Mouse (Mus musculus) C2C12 (cell line): ENCODE data around the gene Pax1. TPM values are rescaled to one million over a fixed set of nuclear protein-coding genes. Genes with fewer than 3 reads are reported as not detected.

Experiments
- H3K27me3 ChIP-seq: one replicate; pipeline ENCODE4 v1.6.1; 2011; ENCODE audit not compliant: control insufficient read depth, insufficient read depth, insufficient read length
- H3K36me3 ChIP-seq: one replicate; pipeline ENCODE4 v1.6.1; 2011; ENCODE audit not compliant: control insufficient read depth, insufficient read depth
- H3K4me3 ChIP-seq: one replicate; pipeline ENCODE4 v1.5.1; 2011; ENCODE audit warnings: mild to moderate bottlenecking, control low read depth; ENCODE audit not compliant: poor library complexity, insufficient read depth, severe bottlenecking
- H3K79me2 ChIP-seq: one replicate; pipeline ENCODE4 v1.6.1; 2011; ENCODE audit not compliant: control insufficient read depth, insufficient read depth
- H3K79me3 ChIP-seq: one replicate; pipeline ENCODE4 v1.6.1; 2011; ENCODE audit warnings: low read depth, control low read depth
- H3ac ChIP-seq: one replicate; pipeline ENCODE3; 2011; ENCODE audit warnings: low read depth; ENCODE audit not compliant: control insufficient read depth, insufficient read length
- CEBPB ChIP-seq: IDR thresholded peaks from one replicate; pipeline ENCODE4 v1.6.1; 2011; ENCODE audit warnings: low read depth, mild to moderate bottlenecking, control low read depth, moderate library complexity
- CTCF ChIP-seq: IDR thresholded peaks from one replicate; pipeline ENCODE4 v1.5.1; 2011; ENCODE audit not compliant: control insufficient read depth, insufficient read depth, insufficient read length
- FOSL1 ChIP-seq: IDR thresholded peaks from one replicate; pipeline ENCODE4 v1.8.0; 2011; ENCODE audit warnings: mild to moderate bottlenecking, low read length; ENCODE audit not compliant: poor library complexity, insufficient read depth, severe bottlenecking
- MAX ChIP-seq: IDR thresholded peaks from one replicate; pipeline ENCODE4 v1.6.1; 2011; ENCODE audit warnings: mild to moderate bottlenecking, control low read depth
- MYOD1 ChIP-seq: IDR thresholded peaks from one replicate; pipeline ENCODE4 v1.6.1; 2011; ENCODE audit warnings: low read depth; ENCODE audit not compliant: control insufficient read depth, insufficient read length
- MYOG ChIP-seq: IDR thresholded peaks from one replicate; pipeline ENCODE4 v1.6.1; 2011; ENCODE audit not compliant: control insufficient read depth, insufficient read length; ENCODE audit errors: extremely low read depth
- USF1 ChIP-seq: IDR thresholded peaks from one replicate; pipeline ENCODE4 v1.6.1; 2011; ENCODE audit warnings: low read depth, mild to moderate bottlenecking, control low read depth, moderate library complexity
- long read RNA-seq, 2 experiments: library from polyadenylated mRNA; unstranded; transcript quantifications; one replicate each; pipeline ENCODE4 v2.0.0; 2019 to 2020
- polyA plus RNA-seq: library from polyadenylated mRNA; unstranded; fragments of >200 nt; fragmentation: generic; extraction: Trizol; gene quantifications from one replicate; pipeline ENCODE4 v1.2.1, GENCODE M21; 2012; ENCODE audit warnings: missing spikeins

Pax1 gene
- not detected for polyA plus RNA-seq
- long read RNA-seq, experiment 1: 0 reads
- long read RNA-seq, experiment 2: 0 reads

DNA sequence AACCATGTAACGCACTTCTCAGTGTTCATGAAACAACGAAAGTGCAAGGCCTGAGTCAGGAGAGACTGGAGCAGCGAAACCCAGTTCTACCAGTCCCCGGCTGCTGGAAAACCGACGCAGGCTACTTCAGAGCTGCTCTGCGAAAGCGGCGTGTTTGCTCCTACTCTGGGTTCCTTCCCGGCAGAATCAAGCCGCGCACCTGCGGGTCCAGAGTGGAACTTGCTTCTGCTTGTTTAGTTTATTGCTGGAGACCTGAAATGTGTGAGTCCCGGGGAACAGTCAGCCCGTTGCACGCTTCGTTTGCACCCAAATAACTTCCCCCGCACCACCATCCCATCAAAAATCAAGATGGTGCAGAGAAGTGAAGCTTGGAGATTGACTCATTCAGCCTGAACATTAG is at the start of gene Pax1:
Pax1 (plus strand) TSS at position 345 of the 400 bp plus-strand sequence.
- Histone ChIP-seq H3K79me3 (no peaks in the 10 kb centered on the region), H3K36me3 (no peaks in the 10 kb centered on the region), H3ac (no peak within 1 kb of the TSS), H3K27me3 (peaks cover 6% of the 10 kb centered on the region), H3K4me3 (no peak within 1 kb of the TSS), H3K79me2 (no peaks in the 10 kb centered on the region)
- TF ChIP-seq MAX (no peak), USF1 (no peak), CEBPB (no peak), MYOD1 (no peak), MYOG (no peak)

DNA sequence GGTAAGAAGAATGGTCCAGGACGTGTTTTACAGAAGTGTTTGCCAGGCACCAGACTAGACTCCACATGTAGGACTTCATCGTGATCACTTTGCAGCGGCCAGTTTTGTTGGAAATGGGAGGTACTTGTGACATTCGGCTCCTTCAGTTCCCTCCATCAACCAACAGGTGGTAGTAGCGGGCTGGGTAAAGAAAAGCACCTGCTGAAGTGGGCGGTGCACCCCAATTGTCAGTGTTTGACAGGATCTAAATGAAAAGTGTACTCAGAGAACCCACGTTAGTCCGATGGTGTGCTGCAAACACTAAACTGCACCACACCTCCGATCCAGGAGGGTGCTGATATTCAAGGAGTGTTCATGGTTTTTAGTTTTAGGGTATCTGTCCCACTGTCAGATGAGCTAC is 40.7 kb upstream of the Pax1 start:
- Histone ChIP-seq H3ac (no peak overlapping the region), H3K36me3 (no peaks in the 10 kb centered on the region), H3K4me3 (no peak overlapping the region), H3K79me2 (no peaks in the 10 kb centered on the region), H3K79me3 (no peaks in the 10 kb centered on the region), H3K27me3 (no peaks in the 10 kb centered on the region)
- TF ChIP-seq MAX (no peak), USF1 (no peak), MYOD1 (no peak), MYOG (no peak), CEBPB (no peak), CTCF (no peak), FOSL1 (no peak)

DNA sequence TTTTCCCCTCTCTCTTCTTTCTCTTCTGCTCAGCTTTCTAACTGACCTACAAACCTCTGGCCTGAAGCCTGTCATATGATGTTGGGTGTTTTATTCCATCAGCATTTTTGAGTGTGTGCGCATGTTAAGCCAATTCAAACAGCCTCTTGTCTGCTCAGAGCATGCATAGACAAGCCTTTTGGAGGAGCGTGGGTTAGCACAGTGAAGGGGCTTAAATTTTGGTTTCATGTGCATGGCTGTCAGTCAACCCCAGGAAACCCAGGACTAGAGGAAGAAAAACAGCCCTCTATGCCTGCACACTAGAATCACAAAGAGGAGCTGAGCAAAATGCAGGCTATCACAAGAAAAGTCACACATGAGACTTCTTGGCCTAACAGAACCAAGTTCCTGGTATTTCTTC is 36.5 kb upstream of the Pax1 start:
- TF ChIP-seq MAX (no peak), CTCF (no peak), USF1 (no peak), MYOG (no peak), MYOD1 (no peak), FOSL1 (no peak), CEBPB (no peak)

DNA sequence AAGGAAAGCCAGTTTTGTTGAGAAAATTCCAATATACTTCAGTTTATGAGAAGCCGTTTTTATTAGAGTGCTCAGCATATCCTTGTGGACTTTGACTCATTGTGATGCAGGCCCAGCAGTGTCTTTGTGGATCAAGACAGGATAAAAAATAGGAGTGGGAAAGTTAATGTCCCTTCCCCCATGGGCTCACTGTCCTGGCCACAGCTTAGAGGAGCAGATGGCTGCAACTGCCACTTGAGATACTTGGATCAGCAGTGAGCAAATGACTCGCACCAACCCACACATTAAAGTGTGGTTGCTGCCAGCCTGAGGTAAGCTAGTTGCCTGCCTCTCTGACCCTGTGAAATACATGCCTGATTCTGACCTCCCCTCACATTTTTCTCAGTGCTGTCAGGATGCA is 29.0 kb upstream of the Pax1 start:
- no peaks in the 10 kb centered on the region for H3K27me3 ChIP-seq
- H3K36me3 ChIP-seq: no peaks in the 10 kb centered on the region
- H3ac ChIP-seq: no peak overlapping the region
- no peaks in the 10 kb centered on the region for H3K79me3 ChIP-seq
- TF ChIP-seq MYOG: no peak
- TF ChIP-seq USF1: no peak
- TF ChIP-seq CEBPB: no peak
- TF ChIP-seq MAX: no peak
- TF ChIP-seq MYOD1: no peak
- no peak for TF ChIP-seq CTCF
- no peak for TF ChIP-seq FOSL1
- H3K79me2 ChIP-seq: no peaks in the 10 kb centered on the region
- no peak overlapping the region for H3K4me3 ChIP-seq

More for the DNA sequence above, 36.5 kb upstream of the Pax1 start:
- H3K27me3 ChIP-seq: no peaks in the 10 kb centered on the region
- H3K4me3 ChIP-seq: no peak overlapping the region
- no peak overlapping the region for H3ac ChIP-seq
- no peaks in the 10 kb centered on the region for H3K36me3 ChIP-seq
- no peaks in the 10 kb centered on the region for H3K79me2 ChIP-seq
- H3K79me3 ChIP-seq: no peaks in the 10 kb centered on the region

DNA sequence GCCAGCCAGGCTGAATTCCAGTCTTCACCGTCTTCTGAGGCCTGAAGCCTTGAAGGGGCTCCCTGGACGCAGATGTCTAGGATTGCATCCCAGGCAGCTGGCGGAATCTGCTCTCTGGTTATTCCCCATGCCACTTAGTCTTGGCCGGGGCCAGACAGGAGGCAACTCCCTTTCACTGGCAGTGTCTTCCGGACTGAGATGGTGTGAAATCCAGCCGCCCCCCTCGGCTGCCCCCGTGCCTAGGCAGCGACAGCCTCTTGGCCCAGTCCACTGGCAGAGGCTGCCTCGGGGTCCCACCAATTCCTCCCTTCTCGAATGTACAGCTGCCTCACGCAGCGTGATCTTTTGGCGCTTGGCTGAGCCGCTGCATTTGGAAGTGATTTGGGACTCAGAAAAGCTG is 23.0 kb upstream of the Pax1 start:
- no peaks in the 10 kb centered on the region for H3K36me3 ChIP-seq
- no peaks in the 10 kb centered on the region for H3K27me3 ChIP-seq
- H3K4me3 ChIP-seq: no peak overlapping the region
- no peaks in the 10 kb centered on the region for H3K79me3 ChIP-seq
- no peak for TF ChIP-seq CEBPB
- TF ChIP-seq MAX: no peak
- TF ChIP-seq MYOD1: no peak
- no peak for TF ChIP-seq MYOG
- no peak for TF ChIP-seq FOSL1
- TF ChIP-seq CTCF: no peak
- TF ChIP-seq USF1: no peak
- H3ac ChIP-seq: no peak overlapping the region
- H3K79me2 ChIP-seq: no peaks in the 10 kb centered on the region

DNA sequence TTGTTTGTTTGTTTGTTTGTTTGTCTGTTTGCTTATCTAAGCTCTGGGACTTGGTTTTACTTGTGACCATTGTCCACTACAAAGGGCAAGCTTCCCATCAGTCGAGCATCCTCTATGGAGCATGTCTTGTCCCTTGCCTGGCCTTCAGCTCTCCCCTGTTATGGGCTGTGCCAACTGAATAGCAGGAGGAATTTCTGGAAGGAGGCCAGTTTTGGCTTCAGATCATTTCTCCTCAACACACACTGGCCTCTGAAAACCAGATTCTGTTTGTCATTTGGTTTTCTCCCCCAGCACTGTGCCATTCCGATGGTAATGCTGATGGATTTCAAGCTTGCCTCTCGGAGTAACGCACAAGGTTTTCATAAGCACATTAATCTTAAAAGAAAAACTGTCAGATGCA is 21.9 kb upstream of the Pax1 start:
- H3K79me2 ChIP-seq: no peaks in the 10 kb centered on the region
- H3ac ChIP-seq: no peak overlapping the region
- TF ChIP-seq MYOD1 (no peak), CTCF (no peak), USF1 (no peak), MYOG (no peak), MAX (no peak), CEBPB (no peak), FOSL1 (no peak)
- no peaks in the 10 kb centered on the region for H3K36me3 ChIP-seq
- H3K4me3 ChIP-seq: no peak overlapping the region
- H3K79me3 ChIP-seq: no peaks in the 10 kb centered on the region
- H3K27me3 ChIP-seq: no peaks in the 10 kb centered on the region
